Mouse (Mus musculus): ENCODE data around the gene Hnrnpul2.
A peak's percentile ranks its signal among the peaks of the same experiment; 100 is the strongest.

- TF ChIP-seq POLR2A (IDR thresholded peaks at IDR 0.05; ENCODE audit: insufficient read length, low read depth) (peak; percentile 76), TCF3 (IDR thresholded peaks at IDR 0.05; ENCODE audit: insufficient read length, low read depth) (no peak)
Measured at GRCm38 (mm10) chr19:8880311-8881033, 60.7 kb downstream of the Hnrnpul2 start, which contains the start of gene Uqcc3.

All from myocyte (in vitro differentiated cells).